Mouse (Mus musculus): Measurements from ENCODE around the gene Ppp1r36.

Ppp1r36 gene

DNA sequence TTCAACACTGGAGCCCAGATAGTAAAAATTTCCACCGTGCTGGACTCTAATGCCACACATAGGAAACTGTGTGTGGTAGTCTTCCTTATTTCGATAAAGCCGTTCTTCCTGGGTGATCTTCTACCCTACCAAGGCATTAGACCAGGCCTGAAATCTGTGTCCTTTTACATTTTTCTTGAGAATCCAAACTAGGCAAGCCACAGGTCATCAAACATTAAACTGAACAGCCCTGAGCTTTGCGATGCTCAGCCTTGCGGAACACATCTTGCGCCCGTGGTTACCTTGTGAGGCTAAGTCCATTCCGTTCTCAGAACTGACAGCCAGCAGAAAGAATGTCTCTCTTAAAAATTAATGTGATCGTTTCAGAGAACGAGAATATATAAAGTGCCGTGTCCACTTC lies 28.9 kb downstream of the Ppp1r36 start:
- no peak for DNase-seq (ENCODE audit: low read depth, low spot score)

DNA sequence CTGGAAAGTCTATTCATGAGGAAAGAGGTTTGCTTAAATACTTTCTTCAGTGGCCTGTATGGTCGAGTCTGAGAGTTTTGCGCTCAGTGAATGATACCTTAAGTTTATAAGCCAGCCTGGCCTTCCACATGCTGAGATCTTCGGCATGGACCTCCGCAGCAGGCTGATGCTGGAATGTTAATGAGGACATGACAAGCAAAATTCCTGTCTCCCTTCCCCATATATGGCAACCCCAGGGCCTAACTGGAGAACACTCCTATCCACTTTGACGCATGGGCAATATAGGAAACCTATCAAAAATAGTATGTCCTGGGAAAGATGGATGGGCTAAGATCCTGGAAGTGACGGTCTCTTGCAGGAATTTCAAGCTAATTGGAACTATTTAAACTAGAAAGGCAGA lies 30.8 kb downstream of the Ppp1r36 start:
- no peak for DNase-seq (ENCODE audit: low read depth, low spot score)

DNA sequence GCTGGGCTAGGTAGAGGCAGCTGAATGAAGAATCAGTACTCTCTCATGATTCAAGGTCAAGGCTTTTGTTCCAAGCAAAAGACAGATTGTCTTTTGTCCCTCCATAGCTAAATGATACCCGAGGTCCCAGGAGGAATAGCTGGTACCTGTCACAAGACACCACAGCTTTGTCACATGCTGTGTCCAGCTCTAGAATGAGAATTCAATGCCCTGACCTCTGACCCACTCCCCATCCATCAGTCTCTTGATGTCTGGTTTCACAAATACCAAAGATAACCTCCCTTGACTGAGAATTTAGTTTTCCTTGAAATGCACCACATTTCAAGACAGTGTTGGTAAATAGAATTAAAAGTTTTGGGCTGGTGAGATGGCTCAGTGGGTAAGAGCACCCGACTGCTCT lies 34.9 kb downstream of the Ppp1r36 start:
- peak; percentile 45 for DNase-seq (ENCODE audit: low read depth, low spot score)

DNA sequence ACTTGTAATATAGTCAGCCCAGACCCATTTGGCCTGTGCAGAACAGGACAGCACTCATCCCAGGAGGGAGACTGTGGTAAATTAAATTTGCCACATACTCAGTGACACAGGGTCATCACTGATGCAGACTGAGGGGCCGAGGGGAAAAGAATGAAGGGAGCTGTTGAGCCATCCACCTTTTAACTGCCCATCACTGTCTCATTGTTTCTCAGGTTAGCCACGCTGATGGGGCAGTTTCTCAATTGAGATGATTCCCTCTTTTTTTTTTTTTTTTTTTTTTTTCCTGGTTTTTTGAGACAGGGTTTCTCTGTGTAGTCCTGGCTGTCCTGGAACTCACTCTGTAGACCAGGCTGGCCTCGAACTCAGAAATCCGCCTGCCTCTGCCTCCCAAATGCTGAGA lies 41.1 kb downstream of the Ppp1r36 start:
- DNase-seq (ENCODE audit: low read depth, low spot score), result peak; percentile 51

DNA sequence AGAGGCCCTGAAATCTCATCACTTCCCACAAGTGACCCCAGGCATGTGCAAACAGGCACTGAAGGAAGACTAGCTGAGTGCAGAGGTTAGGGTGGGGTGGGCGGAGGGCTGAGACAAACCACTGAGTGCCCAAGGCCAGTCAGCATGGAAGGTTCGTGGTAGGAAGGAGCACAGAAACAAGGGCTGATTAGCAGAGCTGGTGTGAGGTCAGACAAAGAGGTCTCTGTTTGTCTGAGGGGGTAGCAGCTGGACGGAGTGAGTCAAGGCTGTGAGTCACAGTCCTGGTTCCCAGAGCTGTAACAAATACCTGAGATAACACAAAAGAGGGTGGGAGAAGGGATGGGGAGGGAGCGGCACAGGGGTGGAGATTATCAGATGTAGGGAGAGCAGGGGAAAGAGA lies 41.7 kb downstream of the Ppp1r36 start:
- peak; percentile 48 for DNase-seq (ENCODE audit: low read depth, low spot score)

DNA sequence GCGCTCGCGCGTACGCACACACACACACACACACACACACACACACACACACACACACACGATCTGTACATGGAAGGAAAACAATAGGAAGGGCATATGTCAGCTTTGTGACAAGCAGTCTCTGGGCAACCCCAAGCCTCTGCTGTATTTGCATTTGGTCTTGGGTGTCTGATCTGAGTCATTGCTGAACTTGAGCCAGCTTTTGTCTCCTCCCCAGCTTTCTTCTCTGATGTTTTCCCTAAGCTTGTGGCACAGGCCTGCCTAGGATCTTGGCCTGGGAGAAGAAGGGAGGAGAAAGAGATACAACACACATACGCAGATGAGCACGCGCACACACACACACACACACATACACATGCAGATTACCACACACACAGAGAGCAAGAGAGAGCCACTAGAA lies 46.1 kb downstream of the Ppp1r36 start:
- no peak for DNase-seq (ENCODE audit: low read depth, low spot score)

DNA sequence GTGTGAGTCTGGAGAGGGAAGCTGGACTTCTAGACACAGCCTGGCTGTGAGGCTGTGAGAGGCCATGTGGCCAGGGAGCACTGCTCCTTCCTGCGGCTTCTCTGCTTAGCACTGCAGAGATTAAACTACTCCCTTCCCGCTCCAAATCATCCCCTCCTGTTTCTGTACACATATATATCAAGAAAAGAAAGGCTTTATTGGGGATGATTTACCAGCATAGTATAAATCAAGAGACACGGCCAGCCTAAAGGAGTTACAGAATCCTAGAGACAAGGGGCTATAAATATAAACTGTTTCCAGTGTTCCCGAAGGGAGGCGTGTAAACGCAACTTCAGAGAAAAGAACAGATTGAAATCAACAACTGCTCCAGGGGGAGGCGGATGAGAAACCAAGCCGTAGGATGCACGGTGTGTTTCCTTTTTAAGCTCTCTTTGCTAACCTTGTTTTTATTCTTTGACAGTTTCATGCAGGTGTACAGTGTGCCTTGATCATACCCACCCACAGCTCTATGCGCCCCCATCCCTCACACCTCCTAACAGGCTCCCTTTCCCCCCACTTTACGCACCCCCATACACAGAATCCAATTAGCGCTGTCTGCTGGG lies 47.4 kb downstream of the Ppp1r36 start:
- DNase-seq (ENCODE audit: low read depth, low spot score), result no peak

DNA sequence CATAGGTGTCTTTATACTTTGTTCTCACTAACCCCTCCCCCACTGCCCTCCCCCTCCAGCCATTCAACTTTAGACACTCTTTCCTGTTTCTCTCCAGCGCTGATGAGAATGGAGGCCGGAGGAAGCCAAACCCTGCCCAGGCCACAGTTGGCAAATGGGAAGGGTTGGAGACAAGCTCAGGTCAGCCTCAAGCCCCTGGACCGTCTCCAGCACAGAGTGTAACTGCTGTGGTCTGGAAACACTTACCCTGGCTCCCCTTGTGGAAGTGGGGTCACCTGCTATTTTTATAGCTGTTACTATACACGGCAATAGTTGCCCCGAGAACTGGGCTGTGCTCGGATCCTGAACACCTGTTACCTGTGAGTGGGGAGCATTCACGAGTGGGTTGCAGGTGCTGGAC lies 49.3 kb downstream of the Ppp1r36 start:
- DNase-seq (ENCODE audit: low read depth, low spot score), result no peak

DNA sequence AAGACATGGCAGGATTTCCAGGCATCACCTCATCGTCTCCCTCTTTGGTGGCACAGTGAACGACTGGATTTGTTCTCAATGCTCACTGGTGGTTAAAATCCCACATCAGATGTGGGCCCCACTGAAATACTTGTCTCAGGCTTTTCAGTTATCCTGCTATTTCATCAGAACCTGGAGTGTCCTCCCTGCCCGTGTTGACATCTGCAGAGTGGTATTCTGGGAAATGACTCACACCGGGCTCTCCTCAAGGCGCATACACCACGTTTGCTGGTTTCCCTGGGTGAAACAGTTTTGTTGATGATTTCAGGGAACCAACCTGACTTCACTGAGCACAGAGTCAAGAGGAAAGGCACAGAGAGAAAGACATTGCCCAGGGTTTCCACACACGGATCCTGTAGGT lies 49.9 kb downstream of the Ppp1r36 start:
- DNase-seq (ENCODE audit: low read depth, low spot score), result no peak

DNA sequence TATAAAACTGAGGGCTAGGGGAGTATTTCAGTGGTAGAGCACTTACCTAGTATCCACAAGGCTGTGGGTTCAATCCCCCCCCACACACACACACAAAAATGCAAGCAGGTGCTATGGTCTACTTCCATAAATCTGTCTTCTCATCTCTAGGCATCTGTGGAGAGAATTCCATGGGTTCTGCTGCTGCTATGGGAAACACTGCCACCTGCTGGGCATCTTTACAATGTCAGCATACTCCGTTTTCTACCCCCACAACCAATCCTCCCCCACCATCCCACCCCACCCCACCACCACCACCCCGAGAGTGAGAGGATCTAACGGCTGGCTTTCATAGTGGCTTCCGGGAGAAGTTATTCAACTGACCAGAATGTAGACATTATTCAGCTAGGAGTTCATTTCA lies 54.7 kb downstream of the Ppp1r36 start:
- DNase-seq (ENCODE audit: low read depth, low spot score), result peak; percentile 75

DNA sequence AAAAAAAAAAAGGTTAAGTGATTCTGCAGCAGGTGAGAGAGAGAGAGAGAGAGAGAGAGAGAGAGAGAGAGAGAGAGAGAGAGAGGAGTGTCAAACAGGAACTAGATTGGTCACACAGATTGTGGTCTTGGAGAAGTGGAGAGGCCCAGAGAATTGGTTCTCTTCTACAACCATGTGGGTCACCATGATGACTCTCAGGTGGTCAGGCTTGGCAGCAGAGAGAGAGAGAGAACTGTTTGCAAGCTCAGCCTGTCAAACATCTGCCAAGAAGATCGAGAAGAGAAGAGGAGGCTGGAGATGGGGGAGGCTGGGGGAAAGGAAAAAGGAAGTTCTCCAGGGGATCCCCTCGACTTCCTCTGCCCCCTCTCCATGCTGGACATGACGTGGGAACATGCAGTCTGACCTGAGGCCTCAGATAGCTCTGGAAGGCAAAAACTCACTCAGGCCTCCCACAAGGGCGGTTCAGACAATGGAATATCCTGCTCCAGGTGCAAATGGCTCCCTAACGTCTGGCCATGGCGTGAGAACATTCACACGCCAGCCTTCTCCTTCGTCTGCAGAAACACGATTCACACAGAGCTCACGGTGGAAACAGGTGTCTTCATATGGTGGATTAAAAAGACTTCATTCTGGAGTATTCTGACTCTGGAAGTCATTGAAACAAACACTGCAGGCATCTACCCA lies 56.4 kb downstream of the Ppp1r36 start:
- peak; percentile 51 for DNase-seq (ENCODE audit: low read depth, low spot score)

DNA sequence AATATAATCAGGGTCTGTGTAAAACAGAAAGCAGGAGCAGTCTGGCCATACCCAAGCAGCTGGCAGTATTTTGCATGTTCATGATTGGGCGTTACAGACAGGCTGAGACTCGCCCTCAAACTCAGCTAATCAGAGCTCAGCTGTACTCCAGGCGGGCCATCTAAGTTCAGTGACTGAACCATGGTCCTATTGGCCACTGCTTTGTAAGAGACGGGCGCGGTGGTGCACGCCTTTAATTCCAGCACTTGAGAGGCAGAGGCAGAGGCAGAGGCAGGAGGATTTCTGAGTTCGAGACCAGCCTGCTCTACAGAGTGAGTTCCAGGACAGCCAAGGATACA lies 56.9 kb downstream of the Ppp1r36 start:
- DNase-seq (ENCODE audit: low read depth, low spot score), result peak; percentile 89

DNA sequence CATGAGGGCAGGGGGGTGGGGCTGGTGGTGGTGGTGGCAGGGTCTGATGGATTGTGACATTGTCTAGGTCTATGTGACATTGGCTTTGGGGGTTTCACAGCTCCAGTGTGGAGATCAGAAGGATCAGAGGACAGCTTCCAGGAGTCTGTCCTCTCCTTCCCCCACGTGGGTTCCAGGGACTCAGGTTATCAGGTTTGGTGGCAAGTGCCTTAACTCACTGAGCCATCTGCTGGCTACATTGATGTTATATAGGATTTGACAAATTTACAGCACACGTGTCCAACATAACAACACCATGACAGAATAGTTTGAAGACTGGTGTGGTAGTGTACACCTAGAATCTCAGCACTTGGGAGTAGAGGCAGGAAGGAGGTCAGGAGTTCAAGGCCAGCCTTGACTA lies 57.5 kb downstream of the Ppp1r36 start:
- no peak for DNase-seq (ENCODE audit: low read depth, low spot score)

DNA sequence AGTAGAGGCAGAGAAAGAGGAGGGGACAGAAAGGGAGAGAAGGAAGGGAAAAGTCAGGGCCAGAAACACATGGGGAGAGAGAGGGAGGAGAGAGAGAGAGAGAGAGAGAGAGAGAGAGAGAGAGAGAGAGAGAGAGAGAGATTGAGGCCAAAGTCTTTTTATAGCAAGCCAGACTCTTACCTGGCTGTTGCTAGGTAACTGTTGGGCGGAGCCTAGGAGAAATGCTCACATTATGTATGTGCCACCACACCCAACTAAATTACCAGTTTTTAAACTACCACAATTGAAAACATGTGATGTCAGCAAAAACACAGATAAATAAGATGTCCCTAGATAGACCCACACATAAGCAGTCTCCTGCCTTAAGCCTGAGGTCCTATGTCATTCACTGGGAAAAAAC lies 58.8 kb downstream of the Ppp1r36 start:
- no peak for DNase-seq (ENCODE audit: low read depth, low spot score)

DNA sequence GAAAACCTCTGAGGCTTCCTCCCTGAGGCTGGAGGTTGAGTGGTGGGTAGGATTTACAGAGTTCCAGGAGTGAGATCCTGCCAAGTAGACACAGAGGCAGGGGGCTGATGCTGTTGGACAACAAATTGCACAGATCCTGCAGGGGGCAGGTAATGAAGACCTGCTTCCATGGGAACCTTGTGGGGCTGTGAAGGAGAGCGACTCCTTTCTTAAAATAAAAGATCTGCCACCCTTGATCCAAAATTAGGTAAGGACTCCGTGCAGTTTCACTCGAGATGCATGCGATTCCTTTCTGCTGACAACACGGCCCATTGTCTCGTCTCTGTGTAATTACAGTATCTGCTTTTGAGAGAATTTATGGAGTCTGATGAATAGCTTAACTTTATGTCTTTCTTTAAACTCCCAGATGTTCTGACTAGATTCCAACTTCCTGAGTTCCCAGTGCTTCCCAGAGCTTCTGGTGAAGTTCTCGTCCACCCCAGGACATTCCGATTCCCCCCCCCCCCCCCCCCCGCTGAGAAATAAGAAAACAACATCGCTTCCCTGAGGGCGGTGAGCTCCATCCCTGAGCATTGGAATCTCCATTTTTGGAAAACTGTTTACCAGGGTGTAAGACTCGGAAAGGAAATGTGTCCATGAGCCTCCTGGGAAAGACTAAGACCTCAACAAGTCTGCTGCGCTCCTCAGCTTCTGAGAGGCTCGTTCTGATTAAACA lies 61.1 kb downstream of the Ppp1r36 start:
- no peak for DNase-seq (ENCODE audit: low read depth, low spot score)

DNA sequence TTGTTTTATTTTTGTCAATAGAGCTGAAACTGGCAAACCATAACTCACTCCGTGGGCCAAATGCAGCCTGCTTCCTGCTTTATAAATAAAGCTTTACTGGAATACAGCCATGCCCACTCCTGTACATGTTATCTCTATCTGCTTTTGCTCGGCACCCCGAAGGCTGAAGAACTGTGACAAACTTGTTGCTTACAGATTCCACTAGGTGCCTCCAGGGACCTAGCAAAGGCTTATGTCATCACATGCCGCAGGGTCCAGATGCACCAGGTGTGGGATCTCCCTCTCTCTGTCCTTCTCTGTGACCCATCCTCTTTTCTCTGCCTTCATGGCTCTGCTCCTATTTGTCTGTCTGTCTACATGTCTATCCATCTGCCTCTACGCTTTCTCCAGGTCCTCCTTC lies 61.8 kb downstream of the Ppp1r36 start:
- no peak for DNase-seq (ENCODE audit: low read depth, low spot score)

DNA sequence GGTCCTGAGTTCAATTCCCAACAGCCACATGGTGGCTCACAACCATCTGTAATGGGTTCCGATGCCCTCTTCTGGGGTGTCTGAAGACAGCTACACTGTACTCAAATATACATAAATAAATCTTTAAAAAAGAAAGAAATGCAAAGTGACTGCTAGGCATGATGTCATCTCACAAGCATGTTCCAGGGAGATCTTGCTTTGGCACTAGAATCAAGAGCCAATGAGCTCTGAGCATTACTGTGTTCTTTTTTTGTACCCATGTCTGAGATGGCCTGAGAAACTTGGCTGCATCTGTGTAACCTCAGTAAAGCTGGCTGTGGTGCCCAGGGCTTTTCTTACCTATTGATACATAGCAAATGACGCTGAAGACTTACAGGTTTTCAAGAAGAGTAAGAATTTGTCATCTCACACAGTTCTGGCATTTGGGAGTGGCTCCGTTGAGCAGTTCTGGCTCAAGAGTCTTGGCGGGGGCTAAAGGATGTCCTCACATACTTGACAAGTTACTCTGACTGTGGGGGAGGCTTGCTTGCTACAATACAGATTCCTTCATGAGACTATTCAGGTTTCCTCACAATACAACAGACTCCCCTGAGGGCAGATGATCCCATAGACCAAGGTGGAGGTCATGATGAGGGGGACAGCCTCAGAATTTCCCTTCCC lies 62.6 kb downstream of the Ppp1r36 start:
- no peak for DNase-seq (ENCODE audit: low read depth, low spot score)

DNA sequence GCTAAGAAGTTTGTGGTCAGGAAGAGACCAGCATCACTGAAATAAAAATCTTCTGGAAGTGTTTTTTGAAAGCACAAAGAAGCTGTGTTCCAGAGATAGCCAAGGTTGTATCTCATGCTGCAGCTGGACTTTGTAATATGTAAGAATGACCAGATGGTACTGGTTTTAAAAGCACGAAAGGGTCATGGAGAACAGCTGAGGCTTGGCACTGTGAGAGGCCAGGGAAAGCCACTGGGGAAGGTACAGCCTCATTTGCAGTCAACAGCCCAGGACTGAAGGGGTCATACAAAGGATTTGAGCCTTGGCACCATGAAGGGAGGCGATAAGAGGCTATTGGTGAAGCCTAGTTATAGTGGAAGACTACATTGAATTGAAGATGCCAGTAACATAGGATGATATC lies 65.1 kb downstream of the Ppp1r36 start:
- DNase-seq (ENCODE audit: low read depth, low spot score), result no peak

DNA sequence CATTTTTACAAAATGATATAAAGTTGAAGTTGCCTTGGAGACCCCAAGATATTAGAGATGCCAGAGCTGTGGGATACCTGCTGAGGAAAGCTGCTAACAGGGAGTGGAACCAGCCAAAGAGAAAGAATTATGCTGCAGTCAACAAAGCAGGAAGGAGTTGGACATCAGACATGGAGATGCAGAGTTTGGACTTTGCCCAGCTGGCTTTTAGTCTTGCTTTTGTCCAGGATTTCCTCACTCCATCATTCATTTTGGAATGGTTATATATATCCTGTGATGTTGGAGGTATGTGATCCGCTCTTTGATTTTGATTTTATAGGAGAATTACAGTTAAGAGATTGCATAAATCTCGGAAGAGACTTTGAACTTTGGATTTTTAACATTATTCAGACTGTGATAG lies 65.6 kb downstream of the Ppp1r36 start:
- DNase-seq (ENCODE audit: low read depth, low spot score), result no peak

DNA sequence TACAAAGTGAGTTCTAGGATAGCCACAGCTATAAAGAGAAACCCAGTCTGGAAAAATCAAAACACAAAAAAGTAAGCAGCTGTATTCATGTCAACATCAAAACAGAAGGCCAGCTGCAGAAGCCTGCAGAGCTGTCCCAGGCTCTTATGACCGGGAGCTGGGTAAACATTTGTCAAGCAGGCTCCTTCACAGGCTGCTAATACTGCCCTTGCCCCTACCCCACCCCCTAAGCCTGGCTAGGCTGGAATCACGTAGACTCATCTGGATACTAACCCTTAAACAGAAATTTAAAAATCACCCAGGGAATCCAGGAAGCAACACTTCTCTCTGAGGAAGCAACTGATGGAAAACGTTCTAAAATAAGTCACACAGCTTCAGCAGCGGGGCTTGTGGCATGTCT lies 67.5 kb downstream of the Ppp1r36 start:
- DNase-seq (ENCODE audit: low read depth, low spot score), result no peak

DNA sequence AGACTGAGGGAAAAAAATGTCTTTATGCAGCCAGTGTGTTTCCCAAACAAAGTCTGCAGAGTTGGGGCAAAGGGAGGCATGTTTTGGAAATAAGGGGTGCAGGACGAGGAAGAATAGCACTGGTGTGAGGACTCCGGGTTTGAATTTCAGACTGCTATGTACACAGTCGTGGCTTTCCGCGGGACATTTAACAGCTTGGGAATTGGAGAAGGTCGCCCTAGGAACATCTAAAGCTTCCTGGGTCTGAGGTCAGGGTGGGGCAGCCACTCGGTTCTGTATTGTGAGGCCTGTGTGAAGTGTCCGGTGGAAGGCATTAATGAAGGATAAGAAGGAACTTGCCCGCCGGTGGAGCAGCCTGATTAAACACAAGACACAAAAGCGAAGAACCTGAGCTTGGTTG lies 68.0 kb downstream of the Ppp1r36 start:
- DNase-seq (ENCODE audit: low read depth, low spot score), result no peak

DNA sequence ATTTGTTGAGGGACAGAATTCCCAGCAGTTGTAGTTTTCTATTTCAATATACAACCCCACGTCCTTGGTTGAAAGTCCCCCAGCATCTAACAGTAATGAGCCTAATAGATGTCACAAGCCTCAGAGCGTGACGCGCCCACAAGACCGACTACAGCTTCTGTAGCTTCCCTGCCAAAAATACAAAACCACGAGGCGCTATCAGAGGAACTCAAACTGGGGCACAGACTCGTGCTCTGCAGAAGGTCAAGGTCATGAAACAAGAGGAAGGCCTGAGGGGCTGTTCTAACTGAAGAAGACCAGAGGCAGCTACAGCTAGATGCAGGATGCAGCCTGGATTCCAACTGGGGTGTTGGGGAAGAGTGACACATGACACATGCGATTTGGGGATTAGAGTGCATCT lies 69.6 kb downstream of the Ppp1r36 start:
- DNase-seq (ENCODE audit: low read depth, low spot score), result peak; percentile 44

Data from ZHBTc4 (cell line).